Mouse (Mus musculus): ENCODE results near the gene Defa28. TPM values are rescaled to one million over a fixed set of nuclear protein-coding genes. Genes with fewer than 3 reads are reported as not detected.
"Not testable (repeated sequence)": the region's sequence is repeated elsewhere in the genome, so short reads cannot be mapped to it uniquely, and the experiment has no call there.

Gene Defa28
- total RNA-seq (2021), result not detected
- long read RNA-seq, experiment 1, result 0 reads
- long read RNA-seq, experiment 2, result 0 reads

DNA sequence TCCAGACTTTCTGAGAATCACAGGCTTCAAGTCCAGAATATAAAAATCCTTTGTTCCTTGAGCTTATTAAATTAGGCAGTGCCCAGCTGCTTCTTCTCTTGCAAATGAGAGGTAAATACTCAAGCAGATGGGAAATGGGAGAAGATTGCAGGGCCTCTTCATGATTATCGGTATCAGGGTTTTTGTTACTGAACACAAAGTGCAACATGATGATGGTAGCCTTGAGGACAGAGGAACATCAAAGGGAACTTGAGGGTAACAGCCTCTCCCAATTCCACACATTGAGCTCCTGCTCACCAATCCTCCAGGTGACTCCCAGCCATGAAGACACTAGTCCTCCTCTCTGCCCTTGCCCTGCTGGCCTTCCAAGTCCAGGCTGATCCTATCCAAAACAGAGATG is at the start of gene Defa28:
Gene Defa28, plus strand, starts transcription at position 301 of the 400 bp plus-strand sequence.
- intact Hi-C loops (cut with DNase I); DNase-seq (ENCODE audit: low spot score in 2 of 2): not testable (repeated sequence)

GRCm38 (mm10) chr8:21565086-21565485 is 17.7 kb upstream of the Defa28 start, which contains the start of gene Defa37:
Gene Defa37 (plus strand): TSS chr8:21565386.
- DNase-seq (ENCODE audit: low spot score in 2 of 2); intact Hi-C loops (cut with DNase I): not testable (repeated sequence)

- intact Hi-C loops (cut with DNase I); DNase-seq (ENCODE audit: low spot score in 2 of 2): not testable (repeated sequence)
Observed at GRCm38 (mm10) chr8:21594408-21594807, 11.6 kb downstream of the Defa28 start, which contains the start of gene Gm7861. Gene Gm7861 (minus strand): TSS chr8:21594508.

GRCm38 (mm10) chr8:21617883-21618282 is 35.1 kb downstream of the Defa28 start, which contains the start of gene Defa26:
Gene Defa26 (plus strand): TSS chr8:21618183.
- DNase-seq (ENCODE audit: low spot score in 2 of 2); intact Hi-C loops (cut with DNase I): not testable (repeated sequence)

Other genes starting within 250 kb of the Defa28 start
- not detected for gene Defa2, start 204.5 kb upstream of the Defa28 start, total RNA-seq (2021)
- not detected for gene Defa33, start 191.2 kb upstream of the Defa28 start, total RNA-seq (2021)
- not detected for gene Defa36, start 155.6 kb upstream of the Defa28 start, total RNA-seq (2021)
- gene Gm7849, start 126.4 kb upstream of the Defa28 start, total RNA-seq (2021), result not detected
- gene Defa20, start 73.7 kb upstream of the Defa28 start, total RNA-seq (2021), result not detected
- not detected for gene Defa32, start 54.0 kb upstream of the Defa28 start, total RNA-seq (2021)
- not detected for gene Defa37, start 17.6 kb upstream of the Defa28 start, total RNA-seq (2021)
- not detected for gene Gm7861, start 11.5 kb downstream of the Defa28 start, total RNA-seq (2021)
- not detected for gene Defa26, start 35.2 kb downstream of the Defa28 start, total RNA-seq (2021)
- gene Defa17, start 72.8 kb downstream of the Defa28 start, total RNA-seq (2021), result not detected
- not detected for gene Defa34, start 82.8 kb downstream of the Defa28 start, total RNA-seq (2021)
- gene AY761184, start 120.6 kb downstream of the Defa28 start, total RNA-seq (2021), result not detected
- gene Defa24, start 151.5 kb downstream of the Defa28 start, total RNA-seq (2021), result not detected
- gene Defb50, start 240.5 kb downstream of the Defa28 start, total RNA-seq (2021), result not detected